Mouse (Mus musculus) ovary, postnatal 36 days (tissue): ENCODE measurements around the gene Ebp.

ENCODE experiments used
- DNase-seq: peaks from one replicate; pipeline ENCODE4 v3.0.0; 2022; ENCODE audit warnings: low spot score, mixed read lengths

Ebp gene

GRCm38 (mm10) chrX:8193419-8193723 is at the start of gene Ebp:
Gene Ebp, minus strand, starts transcription at chrX:8193512.
- no peak for DNase-seq

- DNase-seq = no peak
These were observed 45.6 kb upstream of the Ebp start for GRCm38 (mm10) chrX:8238804-8239395.

- DNase-seq = no peak
These were observed 43.4 kb upstream of the Ebp start for GRCm38 (mm10) chrX:8236704-8237103.

GRCm38 (mm10) chrX:8233602-8234001 is 40.3 kb upstream of the Ebp start:
- DNase-seq = no peak

- no peak for DNase-seq
These were observed 37.0 kb upstream of the Ebp start for GRCm38 (mm10) chrX:8230272-8230671.

DNA sequence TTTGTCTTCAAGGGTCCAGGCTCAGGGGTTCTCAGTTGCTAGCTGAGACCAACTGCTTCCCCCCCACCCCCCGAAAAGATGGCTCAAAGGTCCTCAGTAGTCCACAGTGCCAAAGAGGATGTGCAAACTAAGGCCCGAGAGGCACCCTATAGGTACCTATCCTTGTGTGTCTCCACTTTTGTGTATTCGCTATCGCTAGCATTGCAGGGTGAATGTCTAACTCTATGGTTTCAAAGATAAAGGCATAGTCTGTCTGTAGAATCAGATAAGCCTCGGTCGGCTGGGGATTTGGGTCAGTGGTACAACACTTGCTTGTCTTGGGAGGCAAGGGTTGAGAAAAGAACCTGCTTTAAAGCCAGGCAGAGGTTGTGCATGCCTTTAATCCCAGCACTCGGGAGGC is 30.2 kb upstream of the Ebp start:
- DNase-seq = no peak

GRCm38 (mm10) chrX:8222678-8223421 is 29.5 kb upstream of the Ebp start:
- DNase-seq = no peak

DNA sequence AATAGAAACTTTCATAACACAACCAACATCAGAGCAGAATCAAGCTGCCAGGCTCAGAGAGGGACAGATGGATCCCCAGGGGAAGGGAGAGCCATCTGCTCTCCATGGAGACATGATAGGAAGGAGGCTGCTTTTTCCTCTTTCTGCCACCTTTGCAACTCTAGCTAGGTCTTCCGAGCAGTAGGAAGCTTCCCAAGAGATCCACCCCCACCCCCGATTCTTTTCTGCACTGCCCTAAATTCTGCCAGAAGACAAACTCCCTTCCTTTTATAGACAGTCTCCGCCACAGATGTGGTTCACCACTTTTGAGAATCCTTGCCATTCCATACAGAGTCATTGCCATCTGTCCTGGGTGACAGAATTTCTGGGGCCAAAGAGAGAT is 29.0 kb upstream of the Ebp start:
- no peak for DNase-seq

DNA sequence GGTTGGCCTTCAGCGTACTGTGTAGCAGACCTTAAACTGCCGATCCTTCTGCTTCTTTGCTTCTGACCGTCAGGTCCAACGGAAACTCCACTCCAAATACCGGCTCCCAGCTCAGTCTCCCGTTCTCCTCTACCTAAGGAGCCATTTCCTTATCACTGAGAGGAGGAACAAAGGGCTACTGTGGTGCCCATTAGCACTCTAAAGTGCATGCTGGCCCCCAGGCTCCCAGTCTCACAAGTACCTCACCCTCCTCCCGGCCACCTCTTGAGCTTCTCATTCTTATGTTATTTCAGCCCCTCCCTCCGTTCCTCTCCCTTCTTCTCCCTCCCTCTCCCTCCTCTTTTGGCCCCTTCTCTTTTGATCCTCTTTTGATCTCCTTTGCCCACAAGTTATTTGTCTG is 26.3 kb upstream of the Ebp start:
- no peak for DNase-seq

- no peak for DNase-seq
These were observed 24.8 kb upstream of the Ebp start for GRCm38 (mm10) chrX:8218114-8218513.

DNA sequence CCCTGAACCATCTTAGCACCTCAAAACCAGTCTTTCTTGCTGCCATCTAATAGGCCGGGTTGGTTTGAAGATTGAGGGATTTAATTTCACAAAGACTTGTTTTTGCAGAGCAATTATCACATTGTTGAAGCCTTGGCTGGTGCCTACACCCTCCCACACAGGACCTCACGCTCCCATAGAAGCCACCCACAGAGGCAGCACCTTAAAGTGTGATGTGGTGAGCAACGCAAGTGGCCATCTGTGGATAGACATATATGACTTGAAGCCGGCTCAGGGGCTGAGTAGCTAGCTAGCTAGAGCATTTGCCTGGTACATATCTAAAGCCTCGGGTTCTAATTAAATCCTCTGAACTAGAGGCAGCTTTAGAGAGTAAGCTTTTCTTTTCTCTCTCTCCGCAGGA is 24.1 kb upstream of the Ebp start:
- DNase-seq = no peak

GRCm38 (mm10) chrX:8211490-8212207 is 18.3 kb upstream of the Ebp start:
- no peak for DNase-seq

DNA sequence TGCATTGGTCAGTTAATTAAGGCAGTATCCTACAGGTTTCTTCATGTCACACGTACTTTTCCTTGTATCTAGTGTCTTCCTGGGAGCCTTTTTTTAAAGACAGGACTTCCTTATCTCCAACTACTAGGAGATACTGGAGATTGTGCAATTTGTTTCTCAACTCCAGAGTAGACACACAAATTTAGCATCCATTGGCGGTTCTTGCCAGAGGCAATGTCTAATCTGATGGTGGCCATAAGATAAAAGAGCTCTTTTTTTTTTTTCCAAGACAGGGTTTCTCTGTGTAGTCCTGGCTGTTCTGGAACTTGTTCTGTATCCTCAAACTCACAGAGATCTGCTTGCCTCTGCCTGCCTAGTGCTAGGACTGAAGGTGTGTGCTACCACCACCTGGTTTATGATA is 16.4 kb upstream of the Ebp start:
- DNase-seq = no peak

DNA sequence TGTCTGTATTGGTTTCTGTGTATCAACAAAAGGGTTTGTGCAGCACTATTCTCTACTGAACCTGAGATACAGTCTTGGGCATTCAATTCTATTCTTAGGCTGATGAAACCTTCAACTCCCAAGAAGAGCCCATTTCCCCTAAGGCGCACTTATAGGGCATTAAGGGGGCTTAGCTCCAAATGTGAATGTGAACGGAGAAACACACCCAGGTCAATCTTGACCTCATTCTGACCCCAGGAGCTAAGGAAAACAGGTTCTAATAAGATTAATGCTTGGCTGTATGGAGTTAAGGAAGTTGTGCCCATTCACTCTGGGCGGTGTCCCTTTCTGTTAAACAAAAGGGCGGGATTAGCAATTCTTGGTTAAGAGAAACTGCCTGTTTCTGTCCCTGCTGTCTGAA is 13.9 kb upstream of the Ebp start:
- no peak for DNase-seq

DNA sequence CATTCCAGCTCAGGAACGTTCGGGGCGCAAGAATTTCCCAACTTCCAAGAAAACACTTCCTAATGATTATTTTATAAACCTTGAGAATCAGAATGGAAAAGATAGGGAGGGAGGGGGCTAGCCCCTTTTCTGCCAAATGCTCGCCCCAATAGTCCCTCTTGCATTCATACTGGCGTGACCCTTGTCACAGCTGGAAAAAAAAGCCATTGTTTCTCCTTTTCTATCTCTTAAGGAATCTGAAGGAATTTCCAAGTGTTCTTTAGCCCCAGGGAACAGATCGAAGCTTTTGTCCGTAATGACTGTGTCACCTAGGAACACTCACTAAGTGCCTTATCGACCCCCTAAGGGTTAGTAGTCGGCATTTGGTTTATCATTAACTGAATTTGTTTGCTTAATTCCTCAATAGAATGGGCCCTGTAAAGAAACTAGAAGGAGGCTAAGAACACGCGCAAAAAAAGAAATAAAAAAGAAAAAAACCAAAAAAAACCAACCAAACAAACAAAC is 13.4 kb upstream of the Ebp start:
- no peak for DNase-seq

DNA sequence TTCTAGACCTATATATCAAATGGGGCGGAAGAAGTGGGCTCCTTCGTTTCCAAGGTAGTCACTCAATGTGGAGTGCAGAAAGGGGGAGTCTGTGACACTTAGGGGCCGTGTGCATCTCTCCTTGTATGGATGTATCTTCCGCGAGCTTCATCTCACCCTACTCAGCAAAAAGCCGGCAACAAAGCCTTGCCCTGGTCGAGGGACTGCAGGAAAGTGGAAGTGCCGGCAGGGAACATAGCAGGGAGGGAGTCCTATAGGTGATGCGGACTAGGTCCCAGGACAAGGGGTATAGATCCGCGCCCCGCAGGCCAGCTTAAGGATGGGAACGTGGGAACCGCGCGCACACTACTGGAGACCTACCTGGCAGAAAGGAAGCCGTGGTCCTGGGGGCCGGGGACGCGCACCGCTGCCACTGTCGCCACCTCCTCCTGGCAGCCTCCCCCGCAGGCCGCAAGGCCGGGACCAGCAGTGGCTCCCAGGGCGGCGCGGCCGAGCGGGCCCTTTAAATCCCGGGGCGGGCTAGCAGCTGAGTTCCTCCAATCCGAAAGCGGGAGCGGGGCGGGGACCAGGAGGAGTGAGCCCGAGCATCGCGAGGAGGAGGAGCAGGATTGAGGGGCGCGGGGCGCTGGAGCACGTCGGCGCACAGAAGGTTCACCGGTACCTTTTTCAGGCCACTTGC is 12.8 kb upstream of the Ebp start, which contains the start of gene Porcn:
Porcn (minus strand) TSS at position 511 of the 679 bp plus-strand sequence.
- peak; percentile 84 for DNase-seq

GRCm38 (mm10) chrX:8205551-8205950 is 12.2 kb upstream of the Ebp start:
- DNase-seq = no peak

DNA sequence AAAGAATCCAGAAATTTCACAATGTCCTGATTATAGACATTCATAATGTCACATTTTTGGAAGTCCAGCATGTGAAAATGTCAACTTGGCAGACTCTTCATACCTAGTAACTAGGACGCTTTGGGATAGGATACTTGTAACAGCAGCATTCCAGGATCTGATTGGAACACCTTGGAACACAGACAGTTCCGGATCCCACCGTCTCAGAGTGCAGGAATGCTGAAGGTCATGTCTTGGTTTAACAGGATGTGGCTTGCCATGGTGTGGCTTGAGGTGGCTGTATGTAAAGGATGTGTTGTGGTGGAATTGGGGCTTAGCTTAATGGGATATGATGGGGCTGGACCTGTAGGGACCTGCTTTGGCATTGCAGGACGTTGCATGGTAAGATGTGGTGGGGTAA is 11.8 kb upstream of the Ebp start:
- no peak for DNase-seq

- no peak for DNase-seq
These were observed 10.8 kb upstream of the Ebp start for GRCm38 (mm10) chrX:8204076-8204475.

DNA sequence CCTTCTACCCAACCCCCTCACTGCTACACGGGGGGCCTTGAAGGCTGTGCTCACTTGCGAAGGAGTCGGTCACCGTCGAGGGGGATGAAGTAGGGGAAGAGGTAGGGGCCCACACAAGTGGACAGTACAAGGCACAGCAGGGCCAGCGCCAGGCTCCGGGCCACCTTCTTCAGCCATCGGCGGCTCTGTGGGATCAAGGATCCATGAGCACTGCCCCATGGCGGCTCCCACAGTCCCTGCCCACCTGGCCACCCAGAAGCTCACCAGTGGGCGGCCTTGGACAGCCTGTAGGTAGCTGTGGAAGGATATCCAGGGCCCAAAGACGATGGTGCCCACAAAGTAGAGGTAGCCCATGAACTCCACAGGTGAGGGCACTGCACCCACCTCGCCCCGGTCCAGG is 9.8 kb upstream of the Ebp start:
- no peak for DNase-seq

DNA sequence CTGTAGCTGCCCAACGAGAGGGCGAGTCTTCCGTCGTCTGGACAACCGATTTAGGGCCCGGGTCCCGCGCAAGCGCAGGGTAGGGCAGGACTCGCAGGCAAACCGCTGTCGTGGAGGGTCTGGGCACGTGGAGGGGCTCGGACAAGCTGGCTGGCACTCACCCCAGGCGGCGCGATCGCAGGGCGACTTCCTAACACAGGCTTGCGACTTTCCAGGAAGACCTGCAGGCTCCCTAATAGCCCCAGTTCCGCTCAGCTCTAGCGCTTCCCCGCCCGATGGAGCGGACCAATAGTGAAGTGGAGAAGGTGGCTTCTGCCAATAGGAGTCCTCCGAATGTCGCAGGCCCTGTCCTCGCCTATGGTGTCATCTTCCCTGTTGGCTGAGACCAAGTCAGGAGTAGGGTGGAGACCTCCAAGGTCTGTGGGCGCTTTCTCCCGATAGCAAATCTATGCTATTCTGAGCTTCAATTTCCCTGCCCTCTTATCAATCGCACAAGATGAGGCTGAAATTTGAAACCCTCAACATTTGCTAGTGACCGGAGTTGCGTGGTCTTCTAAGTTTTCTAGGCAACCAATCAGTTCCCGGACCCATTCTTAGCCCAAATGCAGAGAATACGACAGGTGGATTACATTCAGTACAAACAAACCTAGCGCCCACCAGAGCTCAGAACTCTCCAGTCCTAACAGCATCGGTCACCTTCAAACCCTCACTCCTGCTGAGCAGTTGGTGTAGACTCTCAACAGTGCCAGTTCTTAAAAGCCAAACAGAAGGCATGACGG is 483 bp downstream of the Ebp start:
- peak; percentile 74 for DNase-seq

- no peak for DNase-seq
These were observed 1.1 kb downstream of the Ebp start for GRCm38 (mm10) chrX:8192126-8192639.
